12 mouse cellular contexts compared by ENCODE assay signal in the genomic region with DNA sequence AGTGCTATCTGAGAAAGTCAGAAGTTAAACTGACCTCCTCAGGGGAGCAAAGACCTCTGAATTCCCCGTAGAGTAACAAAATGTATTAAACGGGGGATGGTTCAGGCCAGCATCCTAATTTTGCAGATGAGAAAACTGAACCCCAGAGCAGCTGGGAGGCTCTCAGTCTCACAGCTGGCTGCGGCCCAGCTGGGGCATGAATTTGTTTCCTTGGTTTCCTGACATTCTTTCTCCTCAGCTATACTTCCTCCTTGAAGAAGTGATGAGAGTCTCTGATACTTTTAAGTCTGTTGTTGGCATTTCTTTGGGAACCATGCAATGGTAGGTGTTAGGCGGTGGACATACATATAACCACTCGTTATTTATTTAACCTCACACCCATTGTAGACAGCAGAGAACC.
DNase-seq lines count a peak whose midpoint lies in the region; ATAC-seq and TF ChIP-seq lines count a peak whose summit lies in the region.
"Had no signal": no experiment of that assay in that cellular context is flagged by ENCODE, and none has a peak within 500 bp of the region (broad histone marks: within the 10 kb centered on the region; RNA-seq: fewer than 3 reads in every experiment).

No protein-coding gene starts in this region.

- TF ChIP-seq CTCF in stomach, postnatal 0 days (IDR thresholded peaks at IDR 0.05; ENCODE audit: low read depth), result no peak

- H3K27ac ChIP-seq in stomach, embryonic 14.5 days (ENCODE audit: low read length), result peak overlapping the region; percentile 90
- H3K27ac ChIP-seq in stomach, postnatal 0 days (replicated peaks), result no peak overlapping the region
- H3K27ac ChIP-seq in limb, embryonic 10.5 days, result 0 out of 2 replicates have a peak overlapping the region, but pooled peaks have one; percentile 40

- no peak overlapping the region for H3K4me3 ChIP-seq in stomach, embryonic 14.5 days (ENCODE audit: low read depth, low read length)
- H3K4me3 ChIP-seq in stomach, postnatal 0 days (ENCODE audit: low read depth, low read length), result no peak overlapping the region
- no peak overlapping the region for H3K4me3 ChIP-seq in limb, embryonic 10.5 days

- no peaks in the 10 kb centered on the region for H3K36me3 ChIP-seq in stomach, embryonic 14.5 days (ENCODE audit: control insufficient read depth, insufficient read depth, low read length)
- no peaks in the 10 kb centered on the region for H3K36me3 ChIP-seq in stomach, postnatal 0 days (ENCODE audit: control insufficient read depth, insufficient read depth, low read length)
- H3K36me3 ChIP-seq in limb, embryonic 10.5 days, result no peaks in the 10 kb centered on the region

- 57% methylated on average over 5 of the region's 5 CpGs for WGBS in stomach, embryonic 14.5 days
- WGBS in stomach, postnatal 0 days, result 62% methylated on average over 5 of the region's 5 CpGs
- 89% methylated on average over 5 of the region's 5 CpGs for WGBS in limb, embryonic 10.5 days

- H3K9me3 ChIP-seq in stomach, embryonic 14.5 days (ENCODE audit: control insufficient read depth, low read depth, low read length), result no peaks in the 10 kb centered on the region
- no peaks in the 10 kb centered on the region for H3K9me3 ChIP-seq in stomach, postnatal 0 days (ENCODE audit: control insufficient read depth, low read length)
- H3K9me3 ChIP-seq in limb, embryonic 10.5 days (replicated peaks), result no peaks in the 10 kb centered on the region

- no peak overlapping the region for H3K9ac ChIP-seq in stomach, embryonic 14.5 days (replicated peaks; ENCODE audit: low read depth, low read length)
- no peak overlapping the region for H3K9ac ChIP-seq in stomach, postnatal 0 days (ENCODE audit: low read length)

- no peak for TF ChIP-seq EP300 in stomach, postnatal 0 days (optimal IDR thresholded peaks at IDR 0.05)

- ATAC-seq in stomach, embryonic 14.5 days (ENCODE audit: insufficient number of reproducible peaks, insufficient read depth, low FRiP score, low read depth), result no peak
- ATAC-seq in stomach, postnatal 0 days (ENCODE audit: low FRiP score, low TSS enrichment), result no peak
- ATAC-seq in erythroid progenitor cell, adult 5-6 weeks (replicated peaks; ENCODE audit: low FRiP score, poor library complexity, severe bottlenecking), result no peak
- ATAC-seq in inflammation-experienced regulatory T-cells, adult 6 months, result no peak

- DNase-seq in kidney, postnatal 14 days, result peak; percentile 21
- no peak for DNase-seq in kidney, adult 11 months
- DNase-seq in stomach, postnatal 0 days (ENCODE audit: low spot score), result no peak
- no peak for DNase-seq in limb, embryonic 10.5 days (ENCODE audit: low spot score)
- DNase-seq: adrenal gland, postnatal 25 days; gastrocnemius, postnatal 14 days; layer of hippocampus, adult 9-11 months; right cerebral cortex, postnatal 25 days had no signal

- no peak overlapping the region for H3K4me2 ChIP-seq in stomach, embryonic 14.5 days (replicated peaks; ENCODE audit: low read depth, low read length)
- H3K4me2 ChIP-seq in stomach, postnatal 0 days (replicated peaks; ENCODE audit: low read depth), result no peak overlapping the region
- H3K4me2 ChIP-seq: liver, embryonic 11.5 days had no signal

- no peaks in the 10 kb centered on the region for H3K27me3 ChIP-seq in stomach, embryonic 14.5 days (ENCODE audit: control insufficient read depth, insufficient read depth, low read length)
- H3K27me3 ChIP-seq in stomach, postnatal 0 days (ENCODE audit: control insufficient read depth, insufficient read depth, low read length), result no peaks in the 10 kb centered on the region
- H3K27me3 ChIP-seq in limb, embryonic 10.5 days (ENCODE audit: low read depth, poor library complexity, severe bottlenecking), result no peaks in the 10 kb centered on the region

- peaks cover 22% of the 10 kb centered on the region; the same call in 1 of the 2 replicates for H3K4me1 ChIP-seq in stomach, embryonic 14.5 days (ENCODE audit: control insufficient read depth, insufficient read depth, low read length)
- H3K4me1 ChIP-seq in stomach, postnatal 0 days (replicated peaks; ENCODE audit: control insufficient read depth, insufficient read depth), result peaks cover 9% of the 10 kb centered on the region
- peaks cover 14% of the 10 kb centered on the region for H3K4me1 ChIP-seq in limb, embryonic 10.5 days
